9 mouse cellular contexts compared by ENCODE assay signal in genomic region chr13:52828946-52829523, GRCm38 (mm10).
A peak's percentile ranks its signal among the peaks of the same experiment; 100 is the strongest.
DNase-seq lines count a peak whose midpoint lies in the region; ATAC-seq lines count a peak whose summit lies in the region.
"Had no signal": no experiment of that assay in that cellular context is flagged by ENCODE, and none has a peak within 500 bp of the region (broad histone marks: within the 10 kb centered on the region; RNA-seq: fewer than 3 reads in every experiment).

No protein-coding gene starts in this region.

- no peak overlapping the region for H3K27ac ChIP-seq in forebrain, embryonic 15.5 days (replicated peaks)
- H3K27ac ChIP-seq: macrophage had no signal

- H3K4me1 ChIP-seq in forebrain, embryonic 15.5 days = no peaks in the 10 kb centered on the region

- H3K36me3 ChIP-seq in forebrain, embryonic 15.5 days = no peaks in the 10 kb centered on the region

- no peak overlapping the region for H3K4me2 ChIP-seq in forebrain, embryonic 15.5 days (replicated peaks)

- peak; percentile 34 for DNase-seq in embryo, embryonic 10.5 days (ENCODE audit: low spot score)
- DNase-seq in embryo, embryonic 11 days = no peak
- peak; percentile 79 to 80 for DNase-seq in adrenal gland, postnatal 36 days
- DNase-seq in liver = peak; percentile 72
- DNase-seq in retina, embryonic 14.5 days (ENCODE audit: low spot score) = peak; percentile 43
- DNase-seq in right cerebral cortex, postnatal 36 days (ENCODE audit: low spot score in 2 of 2) = no peak

- ATAC-seq in frontal cortex, adult (ENCODE audit: low TSS enrichment) = no peak
- ATAC-seq in forebrain, embryonic 15.5 days (replicated peaks) = no peak

- no peaks in the 10 kb centered on the region for H3K27me3 ChIP-seq in forebrain, embryonic 15.5 days

- H3K9me3 ChIP-seq in forebrain, embryonic 15.5 days = no peaks in the 10 kb centered on the region

- H3K9ac ChIP-seq in forebrain, embryonic 15.5 days (replicated peaks) = no peak overlapping the region

- no peak overlapping the region for H3K4me3 ChIP-seq in forebrain, embryonic 15.5 days

- WGBS in forebrain, embryonic 15.5 days = 72% methylated on average over 12 of the region's 12 CpGs

Comparison
In these comparisons a context has a peak if more than half of its experiments do, and no peak if none do; other contexts are left out.
1. DNase-seq: peak in embryo, embryonic 10.5 days (single experiment), adrenal gland, postnatal 36 days (2 of 2), liver (single experiment) and retina, embryonic 14.5 days (single experiment); none in embryo, embryonic 11 days (single experiment) and right cerebral cortex, postnatal 36 days (0 of 2).